Mouse (Mus musculus) cerebellum, adult 2 months (tissue): Measurements from ENCODE around the gene Col13a1.

Experiments
- CTCF ChIP-seq: fragments of 200-500 bp; IDR thresholded peaks from 2 replicates; pipeline ENCODE4 v1.5.1; 2011; ENCODE audit warnings: low read depth, mild to moderate bottlenecking, control low read depth, low read length, moderate library complexity, borderline replicate concordance; ENCODE audit not compliant: insufficient read depth
- POLR2A ChIP-seq: fragments of 200-500 bp; IDR thresholded peaks from 2 replicates; pipeline ENCODE4 v1.6.1; 2011; ENCODE audit warnings: low read length, control low read depth, borderline replicate concordance; ENCODE audit not compliant: insufficient read depth

DNA sequence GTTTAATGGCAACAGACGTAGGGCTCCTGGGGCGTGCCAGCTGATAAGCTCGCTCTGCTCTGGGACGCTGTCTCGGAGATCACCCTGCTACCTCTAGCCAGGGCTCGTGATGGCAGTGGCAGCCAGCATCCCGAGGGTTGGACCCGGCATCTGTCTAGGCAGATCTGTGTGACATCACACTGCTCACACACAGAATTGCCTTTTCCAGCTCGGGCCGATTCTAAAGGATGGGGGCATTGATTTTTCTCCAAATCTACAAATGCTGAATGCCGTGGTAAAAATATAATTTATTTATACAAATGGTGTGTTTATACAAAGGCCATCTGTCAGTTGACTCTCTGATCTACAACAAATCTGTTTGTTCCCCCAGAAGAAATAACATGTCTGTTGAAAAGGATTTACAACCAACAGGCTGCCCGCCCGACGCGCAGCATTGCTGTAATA is 180.8 kb downstream of the Col13a1 start:
- no peak for TF ChIP-seq POLR2A
- no peak for TF ChIP-seq CTCF
